Comparison of ENCODE assay signal across 7 mouse cellular contexts in the genomic region with DNA sequence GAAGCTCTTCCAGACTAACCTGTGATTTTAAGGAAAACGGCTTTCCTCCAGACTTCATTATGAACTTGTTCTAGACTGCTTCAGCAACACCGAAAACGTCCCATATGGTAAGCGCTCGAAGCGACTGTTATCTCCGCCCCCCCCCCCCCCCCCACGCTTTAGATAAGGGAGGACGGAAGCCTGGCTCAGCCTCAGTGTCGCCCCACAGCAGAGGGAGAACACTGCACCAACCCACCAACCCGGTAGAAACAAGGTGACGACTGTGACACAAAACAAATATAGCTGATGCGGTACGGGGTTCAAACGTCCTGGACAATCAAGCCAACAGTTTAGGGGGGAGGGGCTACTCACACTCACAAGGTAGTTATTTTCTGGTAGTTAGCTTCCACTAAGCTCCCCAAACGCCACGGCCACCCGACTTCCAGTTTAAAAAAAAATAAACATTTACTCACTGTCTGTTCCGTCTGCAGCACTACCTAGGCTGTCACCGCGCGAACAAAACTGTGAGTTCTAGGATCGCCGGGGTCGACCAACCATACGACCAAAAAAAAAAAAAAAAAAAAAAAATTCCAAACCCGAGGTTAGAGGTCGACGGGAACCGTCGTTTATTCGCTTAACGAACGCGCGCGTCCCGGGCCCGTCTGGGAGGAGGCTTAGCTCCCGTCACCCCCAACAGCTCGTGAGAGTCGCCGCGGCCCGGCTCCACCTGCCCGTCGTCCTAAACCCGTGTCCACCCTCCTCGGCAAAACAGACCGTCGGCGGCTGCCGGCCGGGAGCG. TPM values are rescaled to one million over a fixed set of nuclear protein-coding genes. Genes with fewer than 3 reads are reported as not detected.
DNase-seq lines count a peak whose midpoint lies in the region; ATAC-seq and TF ChIP-seq lines count a peak whose summit lies in the region.

No protein-coding gene starts in this region.

- H3K79me2 ChIP-seq in MEL (ENCODE audit: control insufficient read depth, insufficient read depth, low read length, poor library complexity) = peaks cover 37% of the 10 kb centered on the region

- H3K4me3 ChIP-seq in MEL (ENCODE audit: control insufficient read depth in 1 of 2, insufficient read depth in 1 of 2, low read depth in 2 of 2, low read length in 2 of 2) = peak overlapping the region; percentile 62 to 82
- peak overlapping the region; percentile 90 for H3K4me3 ChIP-seq in embryonic facial prominence, embryonic 14.5 days (ENCODE audit: low read depth, low read length)
- H3K4me3 ChIP-seq in megakaryocyte, embryonic 14.5 days (replicated peaks) = peak overlapping the region; percentile 97

- peaks cover 13 to 29% of the 10 kb centered on the region in 2 experiments for H3K36me3 ChIP-seq in MEL (ENCODE audit: control insufficient read depth in 1 of 2, insufficient read depth in 2 of 2, low read length in 2 of 2)
- H3K36me3 ChIP-seq in embryonic facial prominence, embryonic 14.5 days (ENCODE audit: control insufficient read depth, insufficient read depth, low read length) = peaks cover 21% of the 10 kb centered on the region
- H3K36me3 ChIP-seq in megakaryocyte, embryonic 14.5 days (replicated peaks; ENCODE audit: low read length) = peaks cover 28% of the 10 kb centered on the region

- intact Hi-C loops in left cerebral cortex, postnatal 10 days (cut with DNase I) = no loop called here

- no peak for TF ChIP-seq POLR2A in MEL (IDR thresholded peaks at IDR 0.05; ENCODE audit: control insufficient read depth in 1 of 2, insufficient read depth in 1 of 2, low read depth in 1 of 2, low read length in 2 of 2, poor library complexity in 1 of 2)

- H3K27me3 ChIP-seq in MEL (ENCODE audit: control insufficient read depth in 1 of 2, insufficient read depth in 2 of 2, low read length in 2 of 2) = no peaks in the 10 kb centered on the region
- H3K27me3 ChIP-seq in embryonic facial prominence, embryonic 14.5 days (replicated peaks; ENCODE audit: control insufficient read depth, insufficient read depth, low read length) = no peaks in the 10 kb centered on the region
- H3K27me3 ChIP-seq in megakaryocyte, embryonic 14.5 days (replicated peaks) = no peaks in the 10 kb centered on the region

- H3K27ac ChIP-seq in MEL (ENCODE audit: control insufficient read depth, low read depth, low read length) = peak overlapping the region; percentile 74
- H3K27ac ChIP-seq in embryonic facial prominence, embryonic 14.5 days (replicated peaks; ENCODE audit: low read depth, low read length) = peak overlapping the region; percentile 82

- under 1% methylated on average over 48 of the region's 55 CpGs for WGBS in embryonic facial prominence, embryonic 14.5 days

- no peak for TF ChIP-seq RAD21 in MEL (IDR thresholded peaks at IDR 0.05; ENCODE audit: low read depth, low read length)

- peak overlapping the region; percentile 75 for H3K4me2 ChIP-seq in embryonic facial prominence, embryonic 14.5 days (ENCODE audit: low read depth, low read length)

- peak; percentile 72 for ATAC-seq in embryonic facial prominence, embryonic 14.5 days (ENCODE audit: low read depth)

- TF ChIP-seq EP300 in MEL (IDR thresholded peaks at IDR 0.05; ENCODE audit: low read depth in 1 of 2, low read length in 2 of 2) = 0 out of 4 replicates have a peak, but pooled peaks of 1 of the 2 experiments have one; percentile 17

- peak overlapping the region; percentile 87 for H3K9ac ChIP-seq in MEL (ENCODE audit: control insufficient read depth, low read depth, low read length, poor library complexity, severe bottlenecking)
- H3K9ac ChIP-seq in embryonic facial prominence, embryonic 14.5 days (ENCODE audit: low read depth, low read length) = peak overlapping the region; percentile 87

- peak; percentile 80 for DNase-seq in MEL (ENCODE audit: low read depth, low spot score)
- peak; percentile 20 to 32 for DNase-seq in adrenal gland, postnatal 36 days
- DNase-seq in embryonic facial prominence, embryonic 14.5 days (ENCODE audit: low spot score) = peak; percentile 57
- DNase-seq in heart, postnatal 4 days = peak; percentile 31
- DNase-seq in left cerebral cortex, postnatal 10 days (ENCODE audit: extremely low spot score in 1 of 2, low spot score in 2 of 2) = peak; percentile 10 to 29
- peak; percentile 1 for DNase-seq in spleen, adult 12 weeks (ENCODE audit: low spot score)

- no peak for TF ChIP-seq CTCF in MEL (IDR thresholded peaks at IDR 0.05 in 2 of 3, conservative IDR thresholded peaks at IDR 0.05 in 1 of 3; ENCODE audit: control insufficient read depth in 1 of 3, insufficient read depth in 1 of 3, low read depth in 2 of 3, low read length in 3 of 3, poor library complexity in 1 of 3, severe bottlenecking in 1 of 3)

- H3K9me3 ChIP-seq in MEL (replicated peaks; ENCODE audit: insufficient read depth, low read length) = no peaks in the 10 kb centered on the region
- H3K9me3 ChIP-seq in embryonic facial prominence, embryonic 14.5 days (ENCODE audit: control insufficient read depth, low read length) = no peaks in the 10 kb centered on the region
- H3K9me3 ChIP-seq in megakaryocyte, embryonic 14.5 days = no peaks in the 10 kb centered on the region

- peaks cover 2 to 4% of the 10 kb centered on the region in 2 experiments; a peak in 3 of 4 replicates for H3K4me1 ChIP-seq in MEL (ENCODE audit: control insufficient read depth in 1 of 2, insufficient read depth in 2 of 2, low read length in 2 of 2)
- H3K4me1 ChIP-seq in embryonic facial prominence, embryonic 14.5 days (ENCODE audit: control insufficient read depth, insufficient read depth, low read length) = peaks cover 5% of the 10 kb centered on the region
- peaks cover 5% of the 10 kb centered on the region for H3K4me1 ChIP-seq in megakaryocyte, embryonic 14.5 days

TF ChIP-seq in MEL, 35 proteins besides CTCF, POLR2A, EP300 and RAD21 (continues in another document):
- TF ChIP-seq ZC3H11A (IDR thresholded peaks at IDR 0.05; ENCODE audit: low read depth, low read length) (no peak), NRF1 (IDR thresholded peaks at IDR 0.05; ENCODE audit: insufficient read depth, low read depth, low read length, poor library complexity, severe bottlenecking) (no peak), TBP (IDR thresholded peaks at IDR 0.05; ENCODE audit: low read depth, low read length) (no peak), SMC3 (IDR thresholded peaks at IDR 0.05; ENCODE audit: low read depth, low read length) (no peak), BHLHE40 (IDR thresholded peaks at IDR 0.05; ENCODE audit: borderline replicate concordance, low read depth, low read length) (no peak), ZKSCAN1 (IDR thresholded peaks at IDR 0.05; ENCODE audit: low read depth, low read length) (no peak)

RNA-seq across cellular contexts. Expression of gene Tex30, which starts 0.6 kb away (rescaled TPM):
- 85.4 and 88.2 TPM in 2 replicates for total RNA-seq in MEL (2012; rRNA removed)
- polyA plus RNA-seq in MEL (2012; ENCODE audit: insufficient read depth in 1 of 2, insufficient read length in 2 of 2, low read depth in 1 of 2, low replicate concordance in 2 of 2, missing spikeins in 1 of 2) = 100 to 1,000 TPM in 1 of 2 experiments, not detected in 1; 115 TPM
- total RNA-seq in adrenal gland, postnatal 36 days (2021) = 10 to 100 TPM; 10.4 to 14.9 TPM
- polyA plus RNA-seq in embryonic facial prominence, embryonic 14.5 days (2014; fragmentation: Nextera tagmentation; extraction: Ambion mirVana) = 61.2 and 66.0 TPM in 2 replicates
- total RNA-seq in heart, postnatal 4 days (2021) = 10 to 100 TPM; 17.2 to 20.7 TPM
- total RNA-seq in left cerebral cortex, postnatal 10 days (2021) = 1 to 10 TPM; 7.8 to 9.1 TPM
- polyA plus RNA-seq in megakaryocyte, embryonic 14.5 days (2012; ENCODE audit: insufficient read depth, low replicate concordance) = 1.4 and 3.0 TPM in 2 replicates

RNA-seq across cellular contexts. Expression of gene Kdelc1, which starts 17.0 kb away (rescaled TPM):
- 16.7 and 17.6 TPM in 2 replicates for total RNA-seq in MEL (2012; rRNA removed)
- 10 to 100 TPM in 1 of 2 experiments, not detected in 1; 28.7 TPM for polyA plus RNA-seq in MEL (2012; ENCODE audit: insufficient read depth in 1 of 2, insufficient read length in 2 of 2, low read depth in 1 of 2, low replicate concordance in 2 of 2, missing spikeins in 1 of 2)
- 10 to 100 TPM; 16.3 to 20.8 TPM for total RNA-seq in adrenal gland, postnatal 36 days (2021)
- polyA plus RNA-seq in embryonic facial prominence, embryonic 14.5 days (2014; fragmentation: Nextera tagmentation; extraction: Ambion mirVana) = 63.6 and 72.6 TPM in 2 replicates
- total RNA-seq in heart, postnatal 4 days (2021) = 10 to 100 TPM; 26.7 to 28.9 TPM
- total RNA-seq in left cerebral cortex, postnatal 10 days (2021) = 10 to 100 TPM; 10.5 to 11.1 TPM
- polyA plus RNA-seq in megakaryocyte, embryonic 14.5 days (2012; ENCODE audit: insufficient read depth, low replicate concordance) = 4.4 and 5.1 TPM in 2 replicates

RNA-seq across cellular contexts. Expression of gene Bivm, which starts 17.1 kb away (rescaled TPM):
- total RNA-seq in MEL (2012; rRNA removed) = 11.8 and 16.7 TPM in 2 replicates
- 10 to 100 TPM in 1 of 2 experiments, not detected in 1; 27.2 TPM for polyA plus RNA-seq in MEL (2012; ENCODE audit: insufficient read depth in 1 of 2, insufficient read length in 2 of 2, low read depth in 1 of 2, low replicate concordance in 2 of 2, missing spikeins in 1 of 2)
- 10 to 100 TPM; 17.2 to 21.4 TPM for total RNA-seq in adrenal gland, postnatal 36 days (2021)
- polyA plus RNA-seq in embryonic facial prominence, embryonic 14.5 days (2014; fragmentation: Nextera tagmentation; extraction: Ambion mirVana) = 19.6 and 20.9 TPM in 2 replicates
- total RNA-seq in heart, postnatal 4 days (2021) = 10 to 100 TPM; 11.3 to 13.8 TPM
- 10 to 100 TPM; 42.9 to 45.6 TPM for total RNA-seq in left cerebral cortex, postnatal 10 days (2021)
- 5.2 TPM in 1 of 2 replicates, not detected in the other for polyA plus RNA-seq in megakaryocyte, embryonic 14.5 days (2012; ENCODE audit: insufficient read depth, low replicate concordance)

RNA-seq across cellular contexts. Expression of gene Gm8251, which starts 39.9 kb away (rescaled TPM):
- total RNA-seq in MEL (2012; rRNA removed) = 0.04 and 0.07 TPM in 2 replicates
- under 1 TPM in 1 of 2 experiments, not detected in 1; 0.14 TPM for polyA plus RNA-seq in MEL (2012; ENCODE audit: insufficient read depth in 1 of 2, insufficient read length in 2 of 2, low read depth in 1 of 2, low replicate concordance in 2 of 2, missing spikeins in 1 of 2)
- total RNA-seq in adrenal gland, postnatal 36 days (2021) = under 1 TPM; 0.03 TPM
- 0.03 and 0.11 TPM in 2 replicates for polyA plus RNA-seq in embryonic facial prominence, embryonic 14.5 days (2014; fragmentation: Nextera tagmentation; extraction: Ambion mirVana)
- total RNA-seq in heart, postnatal 4 days (2021) = under 1 TPM in 1 of 2 experiments, not detected in 1; 0.05 TPM
- not detected for total RNA-seq in left cerebral cortex, postnatal 10 days (2021)
- not detected in 2 replicates for polyA plus RNA-seq in megakaryocyte, embryonic 14.5 days (2012; ENCODE audit: insufficient read depth, low replicate concordance)

RNA-seq across cellular contexts. Expression of gene Ercc5, which starts 45.9 kb away (rescaled TPM):
- 8.0 and 8.2 TPM in 2 replicates for total RNA-seq in MEL (2012; rRNA removed)
- polyA plus RNA-seq in MEL (2012; ENCODE audit: insufficient read depth in 1 of 2, insufficient read length in 2 of 2, low read depth in 1 of 2, low replicate concordance in 2 of 2, missing spikeins in 1 of 2) = 1 to 10 TPM in 1 of 2 experiments, not detected in 1; 8.5 TPM
- 10 to 100 TPM; 17.8 to 18.9 TPM for total RNA-seq in adrenal gland, postnatal 36 days (2021)
- polyA plus RNA-seq in embryonic facial prominence, embryonic 14.5 days (2014; fragmentation: Nextera tagmentation; extraction: Ambion mirVana) = 22.1 and 22.4 TPM in 2 replicates
- total RNA-seq in heart, postnatal 4 days (2021) = 10 to 100 TPM; 16.9 to 20.1 TPM
- 10 to 100 TPM; 21.1 to 21.3 TPM for total RNA-seq in left cerebral cortex, postnatal 10 days (2021)
- polyA plus RNA-seq in megakaryocyte, embryonic 14.5 days (2012; ENCODE audit: insufficient read depth, low replicate concordance) = 1.7 TPM in 1 of 2 replicates, not detected in the other

Comparison
In these comparisons a context has a peak if more than half of its experiments do, and no peak if none do; other contexts are left out.
1. Peak in every context shown above with its lines: DNase-seq, ATAC-seq, H3K4me3 ChIP-seq and H3K27ac ChIP-seq.
2. DNase-seq: peak in every context shown above with its lines; median percentile 80 in MEL; 57 in embryonic facial prominence, embryonic 14.5 days; 31 in heart, postnatal 4 days; 26 in adrenal gland, postnatal 36 days; 20 in left cerebral cortex, postnatal 10 days; 1 in spleen, adult 12 weeks.